Mouse (Mus musculus) gastrocnemius, postnatal 14 days (tissue): ENCODE results near the gene Camk2b. TPM values are rescaled to one million over a fixed set of nuclear protein-coding genes. Genes with fewer than 3 reads are reported as not detected.
"Not testable (repeated sequence)": the region's sequence is repeated elsewhere in the genome, so short reads cannot be mapped to it uniquely, and the experiment has no call there.

Experiments
- DNase-seq: peaks from one replicate; pipeline ENCODE4 v3.0.0; 2021; ENCODE audit warnings: mixed read lengths
- intact Hi-C: fragments of 180-260 bp; cut with DNase I; formaldehyde crosslinking; loops from one replicate; pipeline ENCODE4 v1.15.1; 2025; ENCODE audit warnings: low total_unique reads
- long read RNA-seq, 2 experiments: library from polyadenylated mRNA; stranded (forward); transcript quantifications; one replicate each; pipeline ENCODE4 v2.0.0; 2021
- total RNA-seq, 2 experiments: library from RNA; stranded (reverse); gene quantifications; 2 replicates each; pipeline ENCODE4 v1.2.3; 2021

Camk2b gene
- 100 to 1,000 TPM; 169 to 170 TPM for total RNA-seq
- long read RNA-seq, experiment 1, full-length matches to known transcripts = 55 of 151 reads
- long read RNA-seq, experiment 1, partial matches to known transcripts = 33 of 151 reads
- long read RNA-seq, experiment 1, other reads (novel, unspliced or antisense) = 63 of 151 reads
- long read RNA-seq, experiment 2, full-length matches to known transcripts = 51 of 158 reads
- long read RNA-seq, experiment 2, partial matches to known transcripts = 43 of 158 reads
- long read RNA-seq, experiment 2, other reads (novel, unspliced or antisense) = 64 of 158 reads

DNA sequence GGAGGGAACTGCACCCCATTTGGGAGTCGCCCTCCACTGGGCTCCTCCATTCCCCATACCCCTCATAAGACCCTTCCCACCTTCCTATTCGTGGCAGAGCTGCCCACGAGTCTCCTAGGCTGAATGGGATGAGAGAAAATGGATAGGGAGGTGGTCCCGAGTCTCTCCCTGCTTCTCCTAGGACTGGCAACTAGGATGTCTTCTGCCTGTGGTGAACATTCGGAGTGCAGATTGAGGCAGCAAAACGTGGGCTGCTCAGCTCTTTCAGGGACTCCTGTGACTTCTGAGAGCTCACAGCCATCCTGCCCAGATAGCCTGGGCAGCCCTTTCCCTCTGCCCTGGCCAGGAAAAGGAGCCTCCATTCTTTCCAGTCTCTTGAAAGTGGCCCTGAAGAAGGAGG, at the start of gene Camk2b:
TSS of gene Camk2b (minus strand) at position 187 of the 400 bp plus-strand sequence.
- intact Hi-C loops = no loop called here
- DNase-seq = no peak

DNA sequence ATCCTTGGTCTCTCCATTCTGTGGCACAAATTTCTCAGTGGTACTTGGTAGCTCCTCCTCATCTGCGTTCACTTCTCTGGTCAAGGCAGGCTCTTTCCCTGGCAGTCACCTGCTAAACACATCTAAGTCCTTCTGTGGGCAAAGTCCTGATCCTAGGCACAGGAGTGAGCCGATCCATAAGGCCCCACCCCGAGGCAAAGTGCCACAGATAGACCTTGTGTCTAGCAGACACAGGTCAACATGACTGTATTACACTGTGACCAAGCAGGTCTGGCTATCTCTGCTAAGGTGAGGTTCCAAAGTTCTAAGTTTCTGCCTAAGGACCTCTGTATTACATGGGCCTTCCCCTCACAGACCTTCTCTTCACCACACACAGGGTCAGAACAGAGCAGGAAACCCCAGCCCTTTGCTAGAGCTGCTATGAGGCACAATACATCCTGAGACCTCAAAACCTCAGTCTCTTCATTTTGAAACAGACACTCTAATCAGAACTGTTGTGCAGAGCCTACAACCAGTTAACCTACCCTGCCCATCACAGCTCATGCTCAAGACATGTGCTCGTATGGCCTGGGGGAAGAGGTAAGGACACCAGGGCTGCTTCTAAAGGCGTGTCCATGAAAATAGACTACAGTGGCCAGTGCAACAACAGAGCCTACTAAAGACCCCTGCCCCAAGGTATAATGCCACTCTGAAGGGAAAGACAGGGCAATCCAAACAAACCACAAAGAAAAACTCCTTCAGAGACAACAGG, 45.7 kb upstream of the Camk2b start:
- no peak for DNase-seq
- intact Hi-C loops = no loop called here

DNA sequence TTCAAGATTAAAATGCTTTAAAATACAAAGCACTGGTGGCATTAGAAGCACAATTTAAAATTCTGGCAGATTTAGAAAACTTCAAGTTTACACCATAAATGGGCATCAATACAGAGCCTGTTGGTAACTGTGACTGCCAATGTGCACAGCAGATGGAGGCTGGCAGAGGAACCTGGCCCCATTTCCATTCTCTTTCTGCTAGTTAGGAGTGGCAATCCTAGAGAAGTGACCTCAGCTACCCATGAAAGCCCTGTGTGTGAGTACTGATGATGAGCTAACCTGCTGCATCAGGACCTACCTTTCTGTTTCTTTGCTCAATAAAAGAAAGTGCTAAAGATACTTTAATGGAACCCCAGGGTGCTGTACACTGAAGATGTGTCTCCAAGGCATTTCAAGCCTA, 43.8 kb upstream of the Camk2b start:
- no peak for DNase-seq
- intact Hi-C loops = no loop called here

DNA sequence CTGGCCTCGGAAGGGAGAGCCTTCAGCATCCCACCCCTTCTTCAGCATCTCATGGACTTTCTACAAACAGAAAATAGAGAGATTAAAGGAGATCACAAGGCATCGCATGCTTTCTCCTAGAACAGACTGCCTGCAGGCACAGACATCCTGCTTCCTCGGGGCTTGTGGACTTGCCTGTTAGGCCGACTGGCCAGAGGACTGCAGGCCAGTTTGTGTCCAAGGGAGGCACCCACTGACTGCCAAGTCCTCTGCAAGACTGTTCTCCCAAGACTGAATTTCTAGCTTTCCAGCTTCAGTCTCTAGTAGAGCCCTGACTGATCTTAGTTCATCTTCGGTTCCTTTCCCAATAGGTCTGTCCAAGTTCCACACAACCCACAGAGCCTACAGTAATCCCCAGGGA, 42.1 kb upstream of the Camk2b start:
- no peak for DNase-seq
- intact Hi-C loops = no loop called here

DNA sequence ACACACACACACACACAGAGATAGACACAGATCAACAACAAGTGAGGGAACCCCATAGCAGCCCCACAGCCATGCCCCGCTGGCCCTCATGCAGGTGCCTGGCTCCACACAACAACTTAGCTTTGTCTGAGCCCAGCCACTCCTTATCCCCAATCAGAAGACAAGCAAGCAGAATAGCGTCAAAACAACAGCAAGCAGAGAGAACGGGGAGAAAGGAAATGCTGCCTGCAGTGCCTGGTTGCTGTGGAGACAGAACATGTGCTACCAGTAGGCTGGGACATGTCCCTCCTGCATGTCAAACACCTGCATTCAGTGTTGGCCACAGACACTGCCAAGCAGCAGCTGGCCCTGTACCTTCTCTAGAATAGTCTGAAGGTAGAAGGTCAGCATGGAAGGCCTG, 41.6 kb upstream of the Camk2b start:
- DNase-seq = no peak
- intact Hi-C loops = no loop called here

DNA sequence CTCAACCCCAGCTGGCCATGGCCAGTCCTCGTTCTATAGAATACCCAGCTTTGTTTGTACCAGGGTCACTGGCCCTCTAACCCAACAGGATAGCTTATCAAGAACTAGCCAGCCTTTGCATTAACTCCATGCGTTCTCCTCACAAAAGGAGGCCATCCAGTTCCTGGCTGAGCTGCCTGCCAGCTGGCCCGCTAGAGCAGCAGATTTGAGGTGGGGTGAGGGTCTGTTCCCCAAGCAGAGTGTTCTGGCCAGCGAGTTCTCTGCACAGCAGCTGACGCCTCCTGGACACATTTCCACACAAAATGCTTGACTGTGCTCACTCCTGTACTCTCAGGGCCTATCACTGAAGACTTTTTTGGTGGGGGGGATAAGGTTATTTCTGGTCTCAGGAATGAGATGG, 38.6 kb upstream of the Camk2b start:
- intact Hi-C loops = no loop called here
- no peak for DNase-seq

DNA sequence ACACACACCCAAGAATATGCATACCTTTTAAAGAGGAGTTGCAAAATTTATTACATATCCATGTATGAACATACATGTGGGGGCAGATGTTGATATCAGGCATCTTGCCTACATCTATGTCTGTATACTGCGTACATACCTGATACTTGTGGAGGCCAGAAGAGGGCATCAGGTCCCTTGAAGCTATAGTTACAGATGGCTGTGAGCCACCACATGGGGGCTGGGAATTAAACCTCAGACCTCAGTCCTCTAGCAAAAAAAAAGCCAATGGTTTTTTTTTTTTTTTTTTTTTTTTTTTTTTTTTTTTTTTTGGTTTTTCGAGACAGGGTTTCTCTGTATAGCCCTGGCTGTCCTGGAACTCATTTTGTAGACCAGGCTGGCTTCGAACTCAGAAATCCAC, 30.5 kb upstream of the Camk2b start:
- intact Hi-C loops = not testable (repeated sequence)

DNA sequence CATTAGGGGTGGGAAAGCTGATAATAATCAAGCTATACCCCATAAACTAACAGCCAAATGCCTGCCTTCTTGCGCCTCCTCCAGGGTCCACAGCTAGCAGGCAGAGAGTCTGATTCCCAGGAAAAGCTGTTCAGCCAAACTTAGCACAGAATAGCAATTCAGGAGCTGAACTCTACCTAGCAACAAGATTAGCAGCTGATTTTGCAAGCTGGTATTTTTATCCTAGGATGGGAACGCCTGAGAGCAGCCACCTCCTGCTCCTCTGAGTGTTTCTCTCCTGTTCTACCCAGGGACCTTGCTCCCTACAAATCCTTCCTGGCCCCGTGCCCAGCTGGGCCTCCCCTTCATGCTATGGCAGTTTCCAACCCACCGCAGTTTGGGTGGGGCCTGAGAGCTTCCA, 20.8 kb upstream of the Camk2b start:
- no peak for DNase-seq
- intact Hi-C loops = no loop called here

More for the DNA sequence above, 30.5 kb upstream of the Camk2b start:
- DNase-seq = not testable (repeated sequence)

DNA sequence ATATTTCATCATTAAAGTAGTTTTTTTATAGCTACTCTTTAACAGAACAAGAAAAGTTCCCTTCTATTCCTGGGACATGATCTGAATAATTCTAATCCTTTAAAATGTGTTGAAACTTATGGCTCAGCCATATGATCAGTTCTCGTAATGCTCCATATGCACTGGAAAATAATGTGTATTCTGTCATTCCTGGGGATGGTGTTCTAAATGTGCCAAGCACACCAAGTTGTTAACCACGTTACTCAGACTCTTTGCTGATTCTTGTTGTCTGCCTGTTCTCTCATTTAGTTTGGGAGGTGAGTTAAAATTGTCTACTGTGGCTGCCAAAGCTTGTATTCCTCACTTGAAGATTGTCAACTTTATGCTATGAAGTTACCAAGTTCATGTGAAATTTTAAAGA, 12.6 kb upstream of the Camk2b start:
- intact Hi-C loops = no loop called here
- DNase-seq = no peak

DNA sequence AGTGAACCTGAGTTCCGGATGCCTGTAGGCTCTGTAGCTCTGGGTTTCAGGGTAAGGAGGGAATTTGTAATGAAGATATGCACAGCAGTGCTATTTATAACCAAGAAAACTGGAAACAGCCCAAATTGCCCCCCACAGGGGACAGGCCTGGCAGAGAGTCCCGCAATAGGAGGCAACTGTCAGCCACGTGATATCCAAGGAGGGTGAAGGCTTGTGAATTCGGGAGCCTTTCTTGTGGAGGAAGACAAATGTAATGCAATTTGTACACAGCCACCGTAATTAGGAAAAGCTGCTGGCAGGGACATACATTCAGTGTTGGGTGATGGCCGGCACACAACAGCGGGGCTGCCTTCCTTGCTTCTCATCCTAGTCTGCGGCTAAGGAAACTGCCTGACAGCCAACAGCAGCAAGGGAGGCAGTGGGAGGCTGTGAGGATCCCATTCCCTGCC, 9.5 kb upstream of the Camk2b start:
- intact Hi-C loops = no loop called here
- no peak for DNase-seq

DNA sequence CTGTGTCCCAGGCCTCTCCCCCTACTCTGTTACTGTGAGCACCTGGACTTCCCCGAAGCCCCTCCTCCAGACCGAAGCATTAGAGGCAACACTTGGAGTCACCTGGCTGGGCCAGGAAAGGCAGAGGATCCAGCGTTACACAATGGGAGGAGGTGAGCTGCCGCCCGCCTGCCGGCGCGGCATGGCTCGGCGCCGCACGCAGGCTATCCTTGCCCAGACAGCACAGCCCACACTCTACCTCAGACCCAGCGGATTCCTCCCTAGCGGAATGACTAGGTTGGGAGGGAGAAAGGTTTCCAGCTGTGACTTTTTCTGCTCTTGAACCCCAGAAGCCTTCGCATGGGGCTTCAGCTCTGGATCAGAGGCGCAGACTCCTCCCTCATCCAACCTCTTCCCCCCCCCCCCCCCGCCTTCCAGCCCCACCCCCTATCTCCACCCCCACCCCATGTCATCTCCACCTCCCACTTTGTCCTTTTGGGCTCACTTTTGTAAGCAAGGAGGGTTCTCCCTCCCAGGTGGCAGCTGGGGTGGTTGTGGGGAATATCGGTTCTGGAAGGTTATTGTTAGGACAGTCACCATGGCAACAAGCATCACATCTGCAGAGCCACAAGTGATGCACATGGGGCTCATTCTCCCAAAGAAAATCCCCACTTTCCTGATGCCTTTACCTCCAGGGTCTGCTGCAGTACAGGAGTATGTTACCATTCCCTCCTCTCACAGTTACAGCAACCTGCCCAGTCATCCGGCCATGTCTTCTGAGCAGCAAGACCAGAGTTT, 2.2 kb upstream of the Camk2b start:
- no peak for DNase-seq
- intact Hi-C loops = no loop called here

DNA sequence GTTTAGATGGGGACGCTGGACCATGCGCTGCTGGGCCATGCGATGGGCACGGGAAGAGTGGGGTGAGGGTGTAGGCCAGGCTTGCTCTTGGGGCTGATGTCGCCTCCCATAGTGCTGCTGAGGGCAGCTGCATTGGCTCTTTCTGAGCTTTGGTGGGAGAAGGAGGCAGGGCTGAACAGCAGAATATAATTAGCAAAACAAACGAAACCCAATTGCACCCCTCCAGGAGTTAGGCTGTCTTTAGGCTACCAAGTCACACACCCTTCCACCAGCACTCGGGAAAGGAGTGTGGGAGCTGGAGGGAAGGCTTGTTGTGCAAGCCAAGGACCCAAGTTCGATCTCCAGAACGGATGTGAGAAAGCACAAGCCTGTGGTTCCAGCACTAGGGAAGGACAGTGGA, 998 bp upstream of the Camk2b start:
- intact Hi-C loops = no loop called here
- no peak for DNase-seq

DNA sequence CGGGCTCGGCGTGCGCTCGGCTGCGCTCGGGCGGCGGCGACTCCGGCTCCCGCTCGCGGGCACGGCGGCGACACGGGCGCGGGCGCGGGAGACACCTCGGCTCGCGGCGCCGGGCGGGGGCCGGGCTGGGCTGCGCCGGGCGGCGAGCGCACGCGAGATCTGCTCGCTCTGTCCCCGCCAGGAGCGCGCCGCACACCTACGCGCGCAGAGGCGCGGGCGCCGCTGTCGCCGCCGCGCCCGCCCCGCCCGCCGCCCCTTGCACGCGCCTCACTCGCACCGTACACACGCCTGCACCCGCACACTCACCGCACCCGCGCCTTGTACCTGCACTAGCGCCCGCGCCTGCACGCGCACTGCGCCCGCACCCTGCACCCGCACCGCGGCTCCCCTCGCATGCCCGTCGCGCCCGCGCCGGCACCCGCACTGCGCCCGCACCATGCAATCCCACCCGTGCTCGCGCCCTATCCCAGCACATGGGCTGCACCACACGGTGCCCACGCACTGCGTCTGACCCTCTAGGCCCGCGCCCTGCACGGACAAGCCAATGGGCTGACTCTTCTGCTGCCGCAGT, 526 bp downstream of the Camk2b start:
- intact Hi-C loops = no loop called here
- DNase-seq = no peak

DNA sequence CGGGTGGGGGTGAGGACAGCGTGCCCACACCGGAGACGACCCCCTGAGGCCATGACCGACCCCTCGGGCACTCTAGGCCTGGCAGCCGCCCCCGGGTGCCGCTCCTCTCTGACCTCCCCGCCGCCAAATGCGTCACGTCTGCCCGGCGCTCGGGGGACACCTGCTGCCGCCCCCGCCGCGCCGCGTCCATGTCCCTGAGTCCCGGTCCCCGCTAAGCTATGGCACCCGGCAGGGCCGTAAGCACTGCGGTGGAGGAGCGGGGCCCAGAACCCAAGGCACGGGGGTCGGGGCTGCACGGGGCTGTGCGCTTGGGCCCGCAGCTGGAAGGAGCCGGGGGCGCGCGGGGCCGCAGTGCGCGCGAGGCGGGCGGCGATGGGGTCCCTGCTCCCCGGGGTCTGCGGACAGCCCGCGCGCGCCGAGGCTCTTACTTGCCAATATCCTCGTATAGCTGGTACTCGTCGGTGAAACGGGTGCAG, 1.1 kb downstream of the Camk2b start:
- DNase-seq = no peak

DNA sequence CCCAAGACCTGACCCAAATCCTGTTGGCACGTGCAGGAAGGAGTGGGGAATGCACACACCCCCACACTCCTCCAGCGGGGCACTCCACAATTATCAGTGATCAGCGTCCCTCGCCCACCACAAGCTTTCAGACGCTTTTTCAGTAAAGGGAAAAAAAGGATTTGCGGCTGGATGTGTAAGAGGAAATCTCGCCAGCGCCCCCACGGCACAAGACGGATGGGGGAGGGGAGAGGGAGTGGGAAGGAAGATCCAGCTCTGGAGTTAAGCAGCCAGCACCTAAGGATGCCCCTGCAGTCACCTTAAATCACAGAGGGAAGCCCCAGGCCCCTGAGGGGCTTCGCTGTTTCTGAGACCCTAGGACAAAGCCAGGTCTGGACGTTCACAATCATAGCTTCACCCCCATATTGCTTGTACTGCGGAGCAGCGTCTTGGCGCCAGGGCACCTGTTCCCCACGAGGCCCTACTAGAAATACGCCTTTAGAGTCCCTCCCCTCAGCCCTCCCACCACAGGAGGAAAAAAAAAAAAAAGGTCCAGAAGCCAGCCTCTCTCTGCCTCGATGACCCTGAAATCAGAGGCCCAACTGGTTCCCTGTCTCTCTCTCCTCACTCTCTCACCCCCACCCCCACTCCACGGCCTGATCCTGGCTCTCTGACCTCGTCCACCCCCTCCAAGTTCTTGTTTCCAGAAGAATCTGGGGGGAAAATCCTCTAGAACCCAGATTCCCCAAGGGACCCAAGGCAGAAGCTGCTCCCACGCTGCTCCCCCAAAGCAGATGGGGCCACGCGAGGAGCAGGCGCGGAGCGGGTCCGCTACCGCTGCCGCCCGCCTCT, 1.7 kb downstream of the Camk2b start:
- no peak for DNase-seq
- intact Hi-C loops = no loop called here

More for the DNA sequence above, 1.1 kb downstream of the Camk2b start:
- intact Hi-C loops = no loop called here

DNA sequence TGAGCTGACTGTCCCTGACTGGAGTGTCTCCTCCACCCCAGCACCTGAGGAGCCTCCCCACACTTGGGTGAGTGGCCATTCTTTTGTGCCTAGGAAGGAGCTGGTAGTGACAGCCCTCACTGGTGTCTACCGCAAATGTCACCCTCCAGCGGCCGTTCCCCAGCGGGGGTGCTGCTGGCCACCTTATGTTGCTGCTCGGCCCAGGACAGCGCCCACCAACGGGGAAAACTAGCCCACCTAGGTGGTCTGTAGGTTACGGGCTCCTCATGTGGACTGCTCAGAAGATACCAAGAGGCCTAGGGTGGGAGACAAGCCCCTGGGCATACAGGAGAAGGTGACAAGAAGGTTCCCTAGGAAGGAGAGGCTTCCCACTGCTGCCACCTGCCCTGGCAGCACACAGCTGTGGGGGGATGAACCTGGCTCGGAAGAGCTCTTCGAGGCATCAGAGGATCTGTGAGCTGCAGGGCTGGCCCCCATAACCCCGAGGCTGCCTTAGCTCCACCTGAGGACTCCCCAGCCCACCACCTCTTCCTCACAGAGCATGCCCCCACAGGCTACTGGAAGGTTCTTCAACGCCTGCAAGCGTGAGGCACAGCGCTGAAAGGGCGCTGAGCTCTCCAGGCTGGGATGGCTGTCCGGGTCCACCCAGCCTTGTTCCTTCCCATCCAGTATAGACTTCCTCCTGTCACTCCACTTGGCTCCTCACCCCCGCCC, 2.5 kb downstream of the Camk2b start:
- DNase-seq = no peak
- intact Hi-C loops = no loop called here

DNA sequence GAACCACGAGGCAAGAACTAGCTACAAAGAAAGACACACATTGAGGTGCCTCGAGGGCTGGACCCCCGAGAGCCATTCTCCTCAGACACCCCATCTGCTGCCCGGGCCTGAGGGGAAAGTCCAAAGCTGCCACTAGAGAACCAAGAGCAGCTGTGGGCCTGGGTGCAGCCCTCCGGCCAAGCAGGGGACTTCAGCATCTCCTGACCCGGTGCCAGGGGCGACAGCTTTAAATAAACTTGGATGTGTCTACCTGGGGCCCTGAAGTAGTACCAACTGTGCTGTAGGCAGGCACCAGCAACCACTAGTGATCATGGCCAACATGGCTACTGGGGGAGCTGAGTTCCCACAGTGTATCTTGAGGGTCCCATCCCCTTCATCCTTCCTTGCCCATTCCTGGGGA, 3.1 kb downstream of the Camk2b start:
- no peak for DNase-seq
- intact Hi-C loops = no loop called here

DNA sequence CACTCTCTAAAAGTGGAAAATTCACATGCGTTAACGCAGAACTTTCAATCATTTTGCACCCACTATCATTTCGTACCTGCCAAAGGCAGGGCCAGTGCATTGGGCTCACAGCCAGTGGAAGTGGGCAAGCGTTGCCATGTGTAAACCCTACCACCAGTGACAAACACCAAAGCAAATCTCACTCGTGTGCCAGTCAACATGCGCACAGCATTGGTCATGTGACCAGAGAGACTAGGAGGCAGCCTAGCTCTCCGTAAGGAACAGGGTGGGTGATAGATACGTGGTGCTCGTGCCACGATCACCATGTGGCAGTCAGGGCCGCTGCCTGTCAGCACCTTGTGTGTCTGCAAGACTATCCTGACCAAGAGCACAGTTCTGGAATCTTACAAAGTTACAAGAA, 3.8 kb downstream of the Camk2b start:
- no peak for DNase-seq
- intact Hi-C loops = no loop called here

DNA sequence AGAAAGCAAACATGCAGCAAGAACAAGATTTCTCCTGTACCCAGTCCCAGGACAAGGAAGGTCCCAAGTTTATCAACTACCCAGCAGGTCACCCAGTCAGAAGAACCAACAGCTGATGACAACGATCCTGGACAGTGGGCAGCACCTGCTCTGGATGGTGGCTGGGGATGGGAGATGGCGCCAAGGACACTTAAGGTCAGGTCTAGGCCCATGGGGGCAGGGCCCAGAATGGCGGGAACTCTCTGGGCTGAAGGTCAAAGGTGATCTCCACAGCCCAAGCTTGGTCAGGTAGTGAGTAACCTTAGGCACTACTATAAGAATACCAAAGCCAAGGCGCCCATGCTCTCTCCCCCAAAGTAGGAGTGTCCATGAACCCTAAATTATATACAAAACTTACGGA, 4.3 kb downstream of the Camk2b start:
- intact Hi-C loops = no loop called here
- no peak for DNase-seq
